Mouse (Mus musculus) megakaryocyte, embryonic 14.5 days (primary cell): Measurements from ENCODE around the gene Gm10337. TPM values are rescaled to one million over a fixed set of nuclear protein-coding genes. Genes with fewer than 3 reads are reported as not detected.

Experiments
- H3K27me3 ChIP-seq: replicated peaks from 2 replicates; pipeline ENCODE3; 2012; ENCODE audit warnings: inconsistent platforms
- H3K36me3 ChIP-seq: replicated peaks from 2 replicates; pipeline ENCODE3; 2012; ENCODE audit warnings: low read length, inconsistent platforms, mixed read lengths
- H3K4me1 ChIP-seq: 2 replicates; pipeline ENCODE4 v1.6.1; 2012; ENCODE audit warnings: inconsistent platforms
- H3K4me3 ChIP-seq: replicated peaks from 2 replicates; pipeline ENCODE3; 2012; ENCODE audit warnings: moderate library complexity, mild to moderate bottlenecking, inconsistent platforms
- H3K9me3 ChIP-seq: 2 replicates; pipeline ENCODE4 v1.6.1; 2012; ENCODE audit warnings: inconsistent platforms
- FLI1 ChIP-seq: IDR thresholded peaks from 2 replicates; pipeline ENCODE4 v1.6.1; 2012; ENCODE audit warnings: low read length, inconsistent platforms, mixed read lengths
- GATA1 ChIP-seq: IDR thresholded peaks from 3 replicates; pipeline ENCODE4 v1.6.1; 2012; ENCODE audit warnings: mixed read lengths, low read length, inconsistent platforms, borderline replicate concordance
- polyA plus RNA-seq: library from polyadenylated mRNA; stranded (reverse); fragments of >175 nt; gene quantifications from 2 replicates; pipeline ENCODE4 v1.2.3, GENCODE M21; 2012; ENCODE audit warnings: low replicate concordance; ENCODE audit not compliant: insufficient read depth

Gm10337 gene
- polyA plus RNA-seq, 1 experiment, result not detected

- Histone ChIP-seq H3K36me3 (peaks cover 53% of the 10 kb centered on the region), H3K4me1 (peaks cover 42% of the 10 kb centered on the region), H3K9me3 (no peaks in the 10 kb centered on the region), H3K27me3 (peaks cover 3% of the 10 kb centered on the region), H3K4me3 (no peak overlapping the region)
- TF ChIP-seq FLI1, result no peak
Observed at GRCm38 (mm10) chr15:102506464-102506830, 2.9 kb downstream of the Gm10337 start.

GRCm38 (mm10) chr15:102506864-102507263 lies 3.3 kb downstream of the Gm10337 start:
- TF ChIP-seq FLI1 (no peak), GATA1 (no peak)
- peaks cover 46% of the 10 kb centered on the region for H3K4me1 ChIP-seq
- H3K9me3 ChIP-seq, result no peaks in the 10 kb centered on the region
- peaks cover 3% of the 10 kb centered on the region for H3K27me3 ChIP-seq
- H3K36me3 ChIP-seq, result peaks cover 49% of the 10 kb centered on the region
- no peak overlapping the region for H3K4me3 ChIP-seq

GRCm38 (mm10) chr15:102507561-102507960 lies 4.0 kb downstream of the Gm10337 start:
- peaks cover 4% of the 10 kb centered on the region for H3K27me3 ChIP-seq
- H3K4me1 ChIP-seq, result peaks cover 53% of the 10 kb centered on the region
- no peak overlapping the region for H3K4me3 ChIP-seq
- H3K36me3 ChIP-seq, result peaks cover 42% of the 10 kb centered on the region
- TF ChIP-seq FLI1 (no peak), GATA1 (no peak)
- H3K9me3 ChIP-seq, result no peaks in the 10 kb centered on the region

GRCm38 (mm10) chr15:102508336-102508735 lies 4.8 kb downstream of the Gm10337 start:
- Histone ChIP-seq H3K9me3 (no peaks in the 10 kb centered on the region), H3K4me1 (peaks cover 54% of the 10 kb centered on the region), H3K36me3 (peaks cover 34% of the 10 kb centered on the region), H3K27me3 (peaks cover 7% of the 10 kb centered on the region), H3K4me3 (no peak overlapping the region)
- no peak for TF ChIP-seq FLI1
- TF ChIP-seq GATA1, result no peak

- TF ChIP-seq GATA1 (no peak), FLI1 (no peak)
- H3K9me3 ChIP-seq, result no peaks in the 10 kb centered on the region
- peaks cover 17% of the 10 kb centered on the region for H3K36me3 ChIP-seq
- H3K27me3 ChIP-seq, result peaks cover 7% of the 10 kb centered on the region
- H3K4me1 ChIP-seq, result peaks cover 51% of the 10 kb centered on the region
- peak overlapping the region; percentile 95 for H3K4me3 ChIP-seq
Observed at GRCm38 (mm10) chr15:102510110-102510509, 6.6 kb downstream of the Gm10337 start.

GRCm38 (mm10) chr15:102510590-102511284 lies 7.2 kb downstream of the Gm10337 start:
- peak overlapping the region; percentile 95 for H3K4me3 ChIP-seq
- TF ChIP-seq GATA1 (no peak), FLI1 (no peak)
- peaks cover 7% of the 10 kb centered on the region for H3K27me3 ChIP-seq
- peaks cover 47% of the 10 kb centered on the region for H3K4me1 ChIP-seq
- no peaks in the 10 kb centered on the region for H3K9me3 ChIP-seq
- peaks cover 11% of the 10 kb centered on the region for H3K36me3 ChIP-seq

GRCm38 (mm10) chr15:102511285-102511833 lies 7.8 kb downstream of the Gm10337 start:
- Histone ChIP-seq H3K9me3 (no peaks in the 10 kb centered on the region), H3K4me1 (peaks cover 48% of the 10 kb centered on the region), H3K36me3 (peaks cover 5% of the 10 kb centered on the region), H3K4me3 (no peak overlapping the region), H3K27me3 (peaks cover 7% of the 10 kb centered on the region)
- TF ChIP-seq FLI1 (no peak), GATA1 (no peak)

GRCm38 (mm10) chr15:102512010-102512409 lies 8.5 kb downstream of the Gm10337 start:
- no peak for TF ChIP-seq GATA1
- TF ChIP-seq FLI1, result no peak
- Histone ChIP-seq H3K4me1 (peaks cover 55% of the 10 kb centered on the region), H3K4me3 (no peak overlapping the region), H3K36me3 (peaks cover 2% of the 10 kb centered on the region), H3K27me3 (peaks cover 7% of the 10 kb centered on the region), H3K9me3 (no peaks in the 10 kb centered on the region)

- TF ChIP-seq GATA1 (no peak), FLI1 (no peak)
- H3K9me3 ChIP-seq, result no peaks in the 10 kb centered on the region
- H3K36me3 ChIP-seq, result peaks cover 2% of the 10 kb centered on the region
- no peak overlapping the region for H3K4me3 ChIP-seq
- peaks cover 7% of the 10 kb centered on the region for H3K27me3 ChIP-seq
- H3K4me1 ChIP-seq, result peaks cover 55% of the 10 kb centered on the region
Observed at GRCm38 (mm10) chr15:102512471-102512870, 8.9 kb downstream of the Gm10337 start.

GRCm38 (mm10) chr15:102513004-102513403 lies 9.5 kb downstream of the Gm10337 start:
- TF ChIP-seq FLI1 (no peak), GATA1 (no peak)
- peaks cover 2% of the 10 kb centered on the region for H3K36me3 ChIP-seq
- H3K4me1 ChIP-seq, result peaks cover 52% of the 10 kb centered on the region
- no peak overlapping the region for H3K4me3 ChIP-seq
- no peaks in the 10 kb centered on the region for H3K9me3 ChIP-seq
- peaks cover 7% of the 10 kb centered on the region for H3K27me3 ChIP-seq

GRCm38 (mm10) chr15:102515261-102515660 lies 11.7 kb downstream of the Gm10337 start:
- no peaks in the 10 kb centered on the region for H3K36me3 ChIP-seq
- H3K4me1 ChIP-seq, result peaks cover 58% of the 10 kb centered on the region
- no peak overlapping the region for H3K4me3 ChIP-seq
- no peaks in the 10 kb centered on the region for H3K9me3 ChIP-seq
- peaks cover 7% of the 10 kb centered on the region for H3K27me3 ChIP-seq
- TF ChIP-seq FLI1 (no peak), GATA1 (no peak)
